Mouse (Mus musculus): ENCODE results near the gene Lhx5.

DNA sequence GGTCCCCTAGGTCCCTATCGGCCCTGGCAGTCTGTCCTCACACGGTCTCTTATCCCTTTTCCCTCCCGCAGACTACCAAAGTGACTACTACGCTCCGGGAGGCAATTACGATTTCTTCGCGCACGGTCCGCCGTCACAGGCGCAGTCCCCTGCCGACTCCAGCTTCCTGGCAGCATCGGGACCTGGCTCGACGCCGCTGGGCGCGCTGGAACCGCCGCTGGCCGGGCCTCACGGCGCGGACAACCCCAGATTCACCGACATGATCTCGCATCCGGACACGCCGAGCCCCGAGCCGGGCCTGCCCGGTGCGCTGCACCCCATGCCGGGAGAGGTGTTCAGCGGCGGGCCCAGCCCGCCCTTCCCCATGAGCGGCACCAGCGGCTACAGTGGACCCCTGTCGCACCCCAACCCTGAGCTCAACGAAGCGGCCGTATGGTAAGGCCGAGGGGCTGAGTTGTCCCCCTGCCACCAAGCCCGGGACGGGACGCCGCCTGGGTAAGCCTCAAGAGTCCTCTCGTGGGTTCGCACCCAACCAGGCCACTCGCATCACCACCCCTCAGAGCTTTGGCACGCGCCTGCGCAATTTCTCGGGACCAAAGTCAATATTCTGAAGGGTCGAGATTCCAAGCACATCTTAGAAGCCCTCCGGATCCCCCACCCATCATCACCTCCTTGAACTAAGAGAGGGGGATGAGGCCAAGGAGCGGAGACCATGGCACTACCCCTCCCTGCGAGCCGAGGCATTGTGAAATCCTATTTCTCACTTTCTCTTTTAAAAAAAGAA, 8.6 kb downstream of the Lhx5 start:
- TF ChIP-seq CTCF (IDR thresholded peaks at IDR 0.05; ENCODE audit: borderline replicate concordance, extremely low read depth, insufficient read depth, insufficient read length) (no peak), POLR2A (IDR thresholded peaks at IDR 0.05; ENCODE audit: borderline replicate concordance, extremely low read depth, insufficient read depth, insufficient read length, poor library complexity, severe bottlenecking) (no peak)

All from brain, embryonic 14.5 days (tissue).